Mouse (Mus musculus) embryonic facial prominence, embryonic 15.5 days (tissue): ENCODE data around the gene Cbx5. TPM values are rescaled to one million over a fixed set of nuclear protein-coding genes. Genes with fewer than 3 reads are reported as not detected.
A peak's percentile ranks its signal among the peaks of the same experiment; 100 is the strongest.

Source experiments
- ATAC-seq: fragments of 200-750 bp; cut with Nextera tagmentation; 2 replicates; pipeline ENCODE4 v1.8.0; 2017; ENCODE audit warnings: low read depth, moderate TSS enrichment; ENCODE audit not compliant: insufficient number of reproducible peaks, low FRiP score, low TSS enrichment
- H3K27ac ChIP-seq: fragments of 300-500 bp; sonication (generic); replicated peaks from 2 replicates; pipeline ENCODE4 v1.5.1; 2015; ENCODE audit warnings: mild to moderate bottlenecking, inconsistent platforms
- H3K27me3 ChIP-seq: fragments of 300-500 bp; sonication (generic); 2 replicates; pipeline ENCODE4 v1.6.1; 2015; ENCODE audit warnings: inconsistent platforms
- H3K36me3 ChIP-seq: fragments of 300-500 bp; sonication (generic); 2 replicates; pipeline ENCODE4 v1.6.1; 2015; ENCODE audit warnings: mild to moderate bottlenecking, inconsistent platforms
- H3K4me1 ChIP-seq: fragments of 300-500 bp; sonication (generic); 2 replicates; pipeline ENCODE4 v1.6.1; 2015; ENCODE audit warnings: inconsistent platforms
- H3K4me2 ChIP-seq: fragments of 300-500 bp; sonication (generic); replicated peaks from 2 replicates; pipeline ENCODE4 v1.6.1; 2015; ENCODE audit warnings: mild to moderate bottlenecking, inconsistent platforms
- H3K4me3 ChIP-seq: fragments of 300-500 bp; sonication (generic); replicated peaks from 2 replicates; pipeline ENCODE4 v1.5.1; 2015; ENCODE audit warnings: mild to moderate bottlenecking, inconsistent platforms
- H3K9ac ChIP-seq: fragments of 300-500 bp; sonication (generic); 2 replicates; pipeline ENCODE4 v1.6.1; 2015; ENCODE audit warnings: inconsistent platforms
- H3K9me3 ChIP-seq: fragments of 300-500 bp; sonication (generic); replicated peaks from 2 replicates; pipeline ENCODE4 v1.6.1; 2016; ENCODE audit warnings: inconsistent platforms
- WGBS: fragments of 180-500 bp; shearing (Covaris S2); methylation state at CpG from one replicate; pipeline ENCODE4 v1.1.7; 2015; 5-methylcytosine and 5-hydroxymethylcytosine counted together
- polyA plus RNA-seq: library from polyadenylated mRNA; unstranded; fragments of >200 nt; fragmentation: Nextera tagmentation; extraction: Ambion mirVana; gene quantifications from 2 replicates; pipeline ENCODE4 v1.2.1, GENCODE M21; 2015

Gene Cbx5
- polyA plus RNA-seq, 1 experiment from 2014 or later: 84.3 TPM

GRCm38 (mm10) chr15:103183135-103183534 is 56.5 kb downstream of the Cbx5 start:
- Histone ChIP-seq H3K4me3 (peak overlapping the region; percentile 40), H3K27me3 (peaks cover 52% of the 10 kb centered on the region), H3K27ac (no peak overlapping the region), H3K36me3 (no peaks in the 10 kb centered on the region), H3K4me2 (peak overlapping the region; percentile 76), H3K9me3 (no peaks in the 10 kb centered on the region), H3K4me1 (peaks cover 26% of the 10 kb centered on the region), H3K9ac (no peak overlapping the region; the same call in 1 of the 2 replicates)
- 0 out of 2 replicates have a peak, but pooled peaks have one; percentile 32 for ATAC-seq
- WGBS: under 1% methylated on average over 21 of the region's 21 CpGs

- WGBS: under 1% methylated on average over 36 of the region's 48 CpGs
- H3K9ac ChIP-seq: no peak overlapping the region
- peaks cover 60% of the 10 kb centered on the region for H3K27me3 ChIP-seq
- peaks cover 33% of the 10 kb centered on the region for H3K4me1 ChIP-seq
- peak overlapping the region; percentile 40 for H3K4me3 ChIP-seq
- ATAC-seq: peak; percentile 56; the same call in 1 of the 2 replicates
- H3K4me2 ChIP-seq: peak overlapping the region; percentile 76
- H3K9me3 ChIP-seq: no peaks in the 10 kb centered on the region
- peak overlapping the region; percentile 11; the same call in 1 of the 2 replicates for H3K27ac ChIP-seq
- H3K36me3 ChIP-seq: no peaks in the 10 kb centered on the region
Measured at GRCm38 (mm10) chr15:103182166-103182790, 57.3 kb downstream of the Cbx5 start.

GRCm38 (mm10) chr15:103180406-103180805 is 59.2 kb downstream of the Cbx5 start:
- no peaks in the 10 kb centered on the region for H3K9me3 ChIP-seq
- peaks cover 29% of the 10 kb centered on the region for H3K4me1 ChIP-seq
- no peak overlapping the region for H3K4me2 ChIP-seq
- no peak overlapping the region for H3K4me3 ChIP-seq
- ATAC-seq: no peak
- H3K27ac ChIP-seq: no peak overlapping the region
- peaks cover 79% of the 10 kb centered on the region for H3K27me3 ChIP-seq
- no peak overlapping the region for H3K9ac ChIP-seq
- H3K36me3 ChIP-seq: no peaks in the 10 kb centered on the region

DNA sequence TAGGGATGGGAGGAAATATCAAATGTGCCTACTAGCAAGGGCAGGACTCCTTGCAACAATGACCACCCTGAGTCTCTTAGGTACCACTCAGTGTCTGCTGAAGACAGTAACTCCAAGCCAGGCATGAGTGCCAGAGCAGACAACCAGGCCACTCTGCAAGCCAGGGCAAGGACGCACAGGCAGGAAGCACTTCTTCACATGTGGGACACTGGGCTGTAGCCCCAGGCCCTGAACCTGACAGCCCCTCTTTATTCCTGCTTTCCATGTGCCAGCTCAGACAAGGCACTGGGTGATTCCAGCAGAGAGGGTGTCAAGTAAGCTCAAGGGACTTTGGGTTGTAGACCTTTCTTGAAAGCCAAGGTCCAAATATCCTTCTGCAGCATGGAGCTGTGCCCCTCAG is 60.8 kb downstream of the Cbx5 start:
- peaks cover 25% of the 10 kb centered on the region for H3K4me1 ChIP-seq
- ATAC-seq: no peak
- no peaks in the 10 kb centered on the region for H3K36me3 ChIP-seq
- peaks cover 91% of the 10 kb centered on the region for H3K27me3 ChIP-seq
- no peak overlapping the region for H3K9ac ChIP-seq
- no peak overlapping the region for H3K4me3 ChIP-seq
- no peak overlapping the region for H3K4me2 ChIP-seq
- H3K9me3 ChIP-seq: no peaks in the 10 kb centered on the region
- 50% methylated on average over 1 of the region's 1 CpGs for WGBS
- H3K27ac ChIP-seq: no peak overlapping the region

DNA sequence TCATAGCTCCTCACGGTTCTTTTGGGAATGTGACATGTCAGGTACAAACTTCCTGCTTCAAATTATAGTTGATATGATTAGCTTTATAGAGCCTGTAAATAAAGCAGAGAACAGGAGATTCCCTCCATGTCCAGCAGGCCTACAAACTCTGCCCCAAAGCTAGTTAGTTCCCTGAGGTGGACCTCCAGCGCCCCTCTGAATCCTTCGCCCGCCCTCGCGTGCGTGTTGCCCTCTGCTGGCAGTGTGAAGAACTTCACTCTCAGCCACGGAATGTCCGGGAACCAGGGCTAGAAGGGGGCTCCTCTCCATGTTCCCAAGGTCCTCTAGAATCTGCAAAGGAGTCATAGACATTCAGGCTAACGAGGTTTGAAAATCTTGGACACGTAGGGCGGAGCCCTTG is 61.5 kb downstream of the Cbx5 start:
- H3K4me3 ChIP-seq: no peak overlapping the region
- H3K27me3 ChIP-seq: peaks cover 92% of the 10 kb centered on the region
- no peaks in the 10 kb centered on the region for H3K9me3 ChIP-seq
- H3K9ac ChIP-seq: no peak overlapping the region
- H3K4me1 ChIP-seq: peaks cover 19% of the 10 kb centered on the region
- ATAC-seq: no peak
- no peak overlapping the region for H3K27ac ChIP-seq
- WGBS: 9% methylated on average over 12 of the region's 12 CpGs
- no peaks in the 10 kb centered on the region for H3K36me3 ChIP-seq
- no peak overlapping the region for H3K4me2 ChIP-seq

- WGBS: 5% methylated on average over 12 of the region's 12 CpGs
- H3K27ac ChIP-seq: no peak overlapping the region
- peaks cover 93% of the 10 kb centered on the region for H3K27me3 ChIP-seq
- H3K36me3 ChIP-seq: no peaks in the 10 kb centered on the region
- no peak overlapping the region for H3K4me2 ChIP-seq
- no peaks in the 10 kb centered on the region for H3K9me3 ChIP-seq
- no peak for ATAC-seq
- H3K4me3 ChIP-seq: no peak overlapping the region
- peaks cover 14% of the 10 kb centered on the region for H3K4me1 ChIP-seq
- H3K9ac ChIP-seq: no peak overlapping the region
Measured at GRCm38 (mm10) chr15:103177611-103178041, 62.0 kb downstream of the Cbx5 start.

- 1% methylated on average over 18 of the region's 18 CpGs for WGBS
- no peak for ATAC-seq
- no peak overlapping the region for H3K4me2 ChIP-seq
- H3K27me3 ChIP-seq: peaks cover 97% of the 10 kb centered on the region
- no peak overlapping the region for H3K4me3 ChIP-seq
- H3K36me3 ChIP-seq: no peaks in the 10 kb centered on the region
- no peak overlapping the region for H3K27ac ChIP-seq
- H3K9me3 ChIP-seq: no peaks in the 10 kb centered on the region
- peaks cover 10% of the 10 kb centered on the region for H3K4me1 ChIP-seq
- no peak overlapping the region for H3K9ac ChIP-seq
Measured at GRCm38 (mm10) chr15:103176874-103177421, 62.7 kb downstream of the Cbx5 start.

DNA sequence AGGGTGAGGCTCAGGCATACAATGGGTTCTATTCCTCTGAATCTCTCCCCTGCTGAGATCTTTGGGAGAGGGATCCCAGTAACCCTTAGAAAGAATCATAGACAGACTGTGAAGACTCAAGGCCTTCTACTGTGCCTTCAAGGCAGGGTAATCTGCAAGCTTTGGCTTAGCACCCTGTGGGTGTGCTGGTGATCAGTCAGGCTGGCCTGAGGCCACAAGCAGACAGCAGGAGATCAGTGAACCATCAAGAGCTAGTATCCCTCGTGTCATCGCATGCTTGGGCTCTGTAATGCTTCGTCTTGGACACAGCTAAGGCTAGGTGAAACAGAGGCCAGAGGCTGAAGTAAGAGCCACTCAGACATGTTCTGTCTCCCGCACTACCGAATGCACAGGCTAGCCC is 66.4 kb downstream of the Cbx5 start:
- H3K4me1 ChIP-seq: peaks cover 38% of the 10 kb centered on the region
- 60% methylated on average over 5 of the region's 5 CpGs for WGBS

GRCm38 (mm10) chr15:103172537-103172936 is 67.1 kb downstream of the Cbx5 start:
- no peak overlapping the region for H3K9ac ChIP-seq
- H3K9me3 ChIP-seq: no peaks in the 10 kb centered on the region
- no peak overlapping the region for H3K4me2 ChIP-seq
- H3K4me1 ChIP-seq: peaks cover 32% of the 10 kb centered on the region
- H3K27ac ChIP-seq: no peak overlapping the region
- H3K36me3 ChIP-seq: no peaks in the 10 kb centered on the region
- no peak overlapping the region for H3K4me3 ChIP-seq
- peaks cover 100% of the 10 kb centered on the region for H3K27me3 ChIP-seq
- WGBS: 4% methylated on average over 10 of the region's 10 CpGs
- ATAC-seq: no peak

More for the DNA sequence above, 66.4 kb downstream of the Cbx5 start:
- no peak overlapping the region for H3K4me3 ChIP-seq
- H3K9me3 ChIP-seq: no peaks in the 10 kb centered on the region
- no peak overlapping the region for H3K27ac ChIP-seq
- peaks cover 100% of the 10 kb centered on the region for H3K27me3 ChIP-seq
- no peak for ATAC-seq
- H3K4me2 ChIP-seq: no peak overlapping the region
- no peaks in the 10 kb centered on the region for H3K36me3 ChIP-seq
- no peak overlapping the region for H3K9ac ChIP-seq

DNA sequence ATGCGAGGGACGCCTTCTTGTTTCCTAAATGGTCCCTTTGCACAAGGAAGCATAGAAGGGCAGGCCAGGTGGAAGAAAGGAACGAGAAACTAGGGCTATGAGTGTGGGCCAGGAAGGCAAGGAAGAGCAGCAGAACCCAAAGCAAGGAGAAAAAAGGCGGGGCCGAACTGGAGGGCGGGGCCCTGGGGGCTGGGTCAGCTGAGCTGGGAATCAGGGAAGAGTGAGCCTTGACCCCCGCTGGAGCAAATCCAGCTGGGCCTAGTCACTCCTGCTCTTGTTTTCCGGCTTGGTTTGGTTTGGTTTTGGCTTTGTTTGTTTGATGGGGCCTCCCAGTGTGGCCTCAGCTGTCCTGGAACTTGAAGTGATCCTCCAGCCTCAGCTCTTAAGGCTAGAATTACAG is 68.3 kb downstream of the Cbx5 start:
- peaks cover 100% of the 10 kb centered on the region for H3K27me3 ChIP-seq
- H3K36me3 ChIP-seq: no peaks in the 10 kb centered on the region
- WGBS: 12% methylated on average over 8 of the region's 8 CpGs
- H3K4me3 ChIP-seq: no peak overlapping the region
- H3K9me3 ChIP-seq: no peaks in the 10 kb centered on the region
- H3K27ac ChIP-seq: no peak overlapping the region
- no peak overlapping the region for H3K9ac ChIP-seq
- no peak overlapping the region for H3K4me2 ChIP-seq
- ATAC-seq: no peak
- peaks cover 30% of the 10 kb centered on the region for H3K4me1 ChIP-seq

- no peak for ATAC-seq
- H3K4me2 ChIP-seq: peak overlapping the region; percentile 25
- H3K27ac ChIP-seq: no peak overlapping the region
- H3K27me3 ChIP-seq: peaks cover 98% of the 10 kb centered on the region
- H3K4me1 ChIP-seq: peaks cover 31% of the 10 kb centered on the region
- H3K9ac ChIP-seq: no peak overlapping the region
- H3K4me3 ChIP-seq: peak overlapping the region; percentile 48
- 11% methylated on average over 14 of the region's 16 CpGs for WGBS
- no peaks in the 10 kb centered on the region for H3K9me3 ChIP-seq
- no peaks in the 10 kb centered on the region for H3K36me3 ChIP-seq
Measured at GRCm38 (mm10) chr15:103170316-103170679, 69.3 kb downstream of the Cbx5 start.
